Comparison of ENCODE assay signal across 30 mouse cellular contexts in genomic region chr3:93509301-93509700, GRCm38 (mm10). TPM values are rescaled to one million over a fixed set of nuclear protein-coding genes. Genes with fewer than 3 reads are reported as not detected.
DNase-seq lines count a peak whose midpoint lies in the region; ATAC-seq and TF ChIP-seq lines count a peak whose summit lies in the region.
"Had no signal": no experiment of that assay in that cellular context is flagged by ENCODE, and none has a peak within 500 bp of the region (broad histone marks: within the 10 kb centered on the region; RNA-seq: fewer than 3 reads in every experiment).

No protein-coding gene starts in this region.

- 21% methylated on average over 1 of the region's 1 CpGs for WGBS in kidney, postnatal 0 days

- no peaks in the 10 kb centered on the region for H3K27me3 ChIP-seq in kidney, postnatal 0 days (ENCODE audit: insufficient read depth, low read length)
- H3K27me3 ChIP-seq: forebrain, embryonic 13.5 days; heart, embryonic 13.5 days; Patski had no signal

- H3K4me1 ChIP-seq in kidney, postnatal 0 days (replicated peaks; ENCODE audit: insufficient read depth, low read length): no peaks in the 10 kb centered on the region
- H3K4me1 ChIP-seq: forebrain, embryonic 13.5 days; heart, embryonic 13.5 days had no signal

- no peak overlapping the region for H3K9ac ChIP-seq in kidney, postnatal 0 days (ENCODE audit: low read depth, low read length)
- H3K9ac ChIP-seq: forebrain, embryonic 13.5 days; heart, embryonic 13.5 days; hindbrain, embryonic 14.5 days had no signal

- TF ChIP-seq CTCF in kidney, postnatal 0 days (IDR thresholded peaks at IDR 0.05; ENCODE audit: low read depth): no peak

- no peaks in the 10 kb centered on the region for H3K9me3 ChIP-seq in kidney, postnatal 0 days (replicated peaks; ENCODE audit: low read length)
- H3K9me3 ChIP-seq: forebrain, embryonic 10.5 days; forebrain, embryonic 13.5 days; heart, embryonic 13.5 days had no signal

- H3K27ac ChIP-seq in kidney, postnatal 0 days: no peak overlapping the region
- H3K27ac ChIP-seq: forebrain, embryonic 10.5 days; forebrain, embryonic 13.5 days; heart, embryonic 13.5 days; hindbrain, embryonic 14.5 days; hindbrain, postnatal 0 days had no signal

- peak; percentile 11 for DNase-seq in adrenal gland, postnatal 14 days
- no peak for DNase-seq in adrenal gland, adult 8-10 months
- peak; percentile 18 for DNase-seq in kidney, postnatal 0 days (ENCODE audit: low spot score)
- DNase-seq in kidney, postnatal 10 days: no peak
- peak; percentile 31 for DNase-seq in CD4-positive helper T cell, adult 2 months (ENCODE audit: low read depth, low spot score)
- no peak for DNase-seq in spleen, postnatal 4 days (ENCODE audit: low spot score in 2 of 2)
- DNase-seq in retina, embryonic 14.5 days (ENCODE audit: low spot score): no peak
- DNase-seq: cerebellum, adult 18-20 months; cerebellum, adult 9-10 months; cerebellum, postnatal 14 days; gastrocnemius, postnatal 10 days; gastrocnemius, postnatal 36 days; heart, adult 18-20 months; heart, postnatal 14 days; heart, postnatal 4 days had no signal

- H3K36me3 ChIP-seq in kidney, postnatal 0 days (ENCODE audit: insufficient read depth, low read length): no peaks in the 10 kb centered on the region
- H3K36me3 ChIP-seq: forebrain, embryonic 10.5 days; heart, embryonic 13.5 days had no signal

- H3K4me2 ChIP-seq in kidney, postnatal 0 days (ENCODE audit: low read length): no peak overlapping the region
- H3K4me2 ChIP-seq: forebrain, embryonic 13.5 days; heart, embryonic 13.5 days; hindbrain, embryonic 14.5 days had no signal

- no peak for ATAC-seq in kidney, postnatal 0 days (replicated peaks; ENCODE audit: low FRiP score, low read depth)
- ATAC-seq: forebrain, embryonic 13.5 days; forebrain, embryonic 16.5 days; hindbrain, postnatal 0 days; intestine, postnatal 0 days; Patski had no signal

- H3K4me3 ChIP-seq in kidney, postnatal 0 days (replicated peaks; ENCODE audit: low read depth, low read length): no peak overlapping the region
- H3K4me3 ChIP-seq: forebrain, embryonic 10.5 days; forebrain, embryonic 13.5 days; heart, embryonic 13.5 days had no signal

RNA-seq across cellular contexts. Expression of gene S100a11, which starts 11.0 kb away (rescaled TPM):
- 217 and 219 TPM in 2 replicates for total RNA-seq in adrenal gland, postnatal 14 days (2021)
- total RNA-seq in adrenal gland, adult 8-10 months (2022): 100 to 1,000 TPM; 161 to 194 (median 182) TPM
- 2,066 and 2,191 TPM in 2 replicates for polyA plus RNA-seq in kidney, postnatal 0 days (2015; fragmentation: Nextera tagmentation; extraction: Ambion mirVana)

RNA-seq across cellular contexts. Expression of gene Tchhl1, which starts 40.7 kb away (rescaled TPM):
- 0.15 TPM in 1 of 2 replicates, not detected in the other for total RNA-seq in adrenal gland, postnatal 14 days (2021)
- total RNA-seq in adrenal gland, adult 8-10 months (2022): 1 to 10 TPM in 1 of 4 experiments, under 1 TPM in 2, not detected in 1; 0.22 to 1.6 (median 0.94) TPM
- 0.28 and 0.33 TPM in 2 replicates for polyA plus RNA-seq in kidney, postnatal 0 days (2015; fragmentation: Nextera tagmentation; extraction: Ambion mirVana)
- total RNA-seq: ES-E14; gastrocnemius, adult 18-20 months; gastrocnemius, postnatal 10 days; gastrocnemius, postnatal 36 days; heart, adult 18-20 months; heart, postnatal 14 days; heart, postnatal 4 days; hindbrain, postnatal 0 days had no signal
- polyA plus RNA-seq: C2C12; embryonic facial prominence, embryonic 11.5 days; forebrain, embryonic 10.5 days; forebrain, embryonic 13.5 days; forebrain, embryonic 16.5 days; heart, embryonic 13.5 days; heart, embryonic 16.5 days; hindbrain, embryonic 11.5 days; hindbrain, embryonic 14.5 days; hindbrain, postnatal 0 days; intestine, embryonic 14.5 days had no signal

RNA-seq across cellular contexts. Expression of gene S100a10, which starts 45.6 kb away (rescaled TPM):
- 166 and 194 TPM in 2 replicates for total RNA-seq in adrenal gland, postnatal 14 days (2021)
- total RNA-seq in adrenal gland, adult 8-10 months (2022): 100 to 1,000 TPM; 108 to 159 (median 130) TPM
- 534 and 566 TPM in 2 replicates for polyA plus RNA-seq in kidney, postnatal 0 days (2015; fragmentation: Nextera tagmentation; extraction: Ambion mirVana)

Comparison
In these comparisons a context has a peak if more than half of its experiments do, and no peak if none do; other contexts are left out.
1. DNase-seq: peak in adrenal gland, postnatal 14 days (single experiment), kidney, postnatal 0 days (single experiment) and CD4-positive helper T cell, adult 2 months (single experiment); none in adrenal gland, adult 8-10 months (single experiment), kidney, postnatal 10 days (single experiment), spleen, postnatal 4 days (0 of 2) and retina, embryonic 14.5 days (single experiment).